Mouse (Mus musculus): Measurements from ENCODE around the gene Ccr3.

DNA sequence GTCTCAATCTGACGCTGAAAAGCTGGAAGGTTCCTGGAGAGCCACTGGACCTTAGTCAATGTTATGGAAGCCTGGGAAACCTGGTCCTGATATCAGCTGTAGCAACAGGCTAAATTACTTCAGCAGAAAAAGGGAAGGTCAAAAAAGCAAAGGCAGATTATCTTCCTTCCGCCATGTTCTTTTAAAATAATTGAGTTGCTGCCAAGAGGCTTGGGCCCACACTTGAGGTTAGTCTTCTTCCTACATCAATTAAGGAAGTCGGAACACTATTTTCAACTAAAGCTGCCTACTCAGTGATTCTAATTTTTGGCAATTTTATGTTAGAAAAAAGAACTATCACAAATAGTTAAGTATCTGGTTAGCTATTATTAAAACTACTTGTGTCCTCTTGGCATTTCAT, 1.9 kb upstream of the Ccr3 start:
- TF ChIP-seq CTCF (IDR thresholded peaks at IDR 0.05; ENCODE audit: low read depth) = no peak
- no peak for TF ChIP-seq EP300 (IDR thresholded peaks at IDR 0.05; ENCODE audit: low read depth)
